Mouse (Mus musculus): ENCODE data around the gene Gm10197.

- TF ChIP-seq CTCF (IDR thresholded peaks at IDR 0.05; ENCODE audit: borderline replicate concordance, insufficient read depth, low read length) (no peak), POLR2A (IDR thresholded peaks at IDR 0.05; ENCODE audit: low read depth, low read length) (no peak)
Measured at GRCm38 (mm10) chr19:53375299-53375698, 3.7 kb upstream of the Gm10197 start.
